Mouse (Mus musculus): ENCODE results near the gene Cdk1. TPM values are rescaled to one million over a fixed set of nuclear protein-coding genes. Genes with fewer than 3 reads are reported as not detected.

Cdk1 gene
- polyA plus RNA-seq, 1 experiment from 2014 or later, result 147 TPM

- H3K4me1 ChIP-seq (replicated peaks; ENCODE audit: control insufficient read depth, insufficient read depth), result peaks cover 3% of the 10 kb centered on the region; the same call in 1 of the 2 replicates
- no peak for DNase-seq (ENCODE audit: low spot score)
- peak overlapping the region; percentile 91 for H3K27ac ChIP-seq (replicated peaks)
- TF ChIP-seq CTCF (IDR thresholded peaks at IDR 0.05; ENCODE audit: low read depth) (no peak), EP300 (optimal IDR thresholded peaks at IDR 0.05) (no peak)
- H3K9me3 ChIP-seq (ENCODE audit: control insufficient read depth, low read length), result no peaks in the 10 kb centered on the region
- no peaks in the 10 kb centered on the region for H3K27me3 ChIP-seq (ENCODE audit: control insufficient read depth, insufficient read depth, low read length)
- peak overlapping the region; percentile 79 for H3K9ac ChIP-seq (ENCODE audit: low read length)
- no peaks in the 10 kb centered on the region; the same call in none of the 2 replicates for H3K36me3 ChIP-seq (ENCODE audit: control insufficient read depth, insufficient read depth, low read length)
- ATAC-seq (ENCODE audit: low FRiP score, low TSS enrichment), result no peak
- peak overlapping the region; percentile 86 for H3K4me2 ChIP-seq (replicated peaks; ENCODE audit: low read depth)
- H3K4me3 ChIP-seq (ENCODE audit: low read depth, low read length), result peak overlapping the region; percentile 70
- under 1% methylated on average over 11 of the region's 11 CpGs for WGBS
Observed at GRCm38 (mm10) chr10:69351842-69352211, 911 bp downstream of the Cdk1 start.

DNA sequence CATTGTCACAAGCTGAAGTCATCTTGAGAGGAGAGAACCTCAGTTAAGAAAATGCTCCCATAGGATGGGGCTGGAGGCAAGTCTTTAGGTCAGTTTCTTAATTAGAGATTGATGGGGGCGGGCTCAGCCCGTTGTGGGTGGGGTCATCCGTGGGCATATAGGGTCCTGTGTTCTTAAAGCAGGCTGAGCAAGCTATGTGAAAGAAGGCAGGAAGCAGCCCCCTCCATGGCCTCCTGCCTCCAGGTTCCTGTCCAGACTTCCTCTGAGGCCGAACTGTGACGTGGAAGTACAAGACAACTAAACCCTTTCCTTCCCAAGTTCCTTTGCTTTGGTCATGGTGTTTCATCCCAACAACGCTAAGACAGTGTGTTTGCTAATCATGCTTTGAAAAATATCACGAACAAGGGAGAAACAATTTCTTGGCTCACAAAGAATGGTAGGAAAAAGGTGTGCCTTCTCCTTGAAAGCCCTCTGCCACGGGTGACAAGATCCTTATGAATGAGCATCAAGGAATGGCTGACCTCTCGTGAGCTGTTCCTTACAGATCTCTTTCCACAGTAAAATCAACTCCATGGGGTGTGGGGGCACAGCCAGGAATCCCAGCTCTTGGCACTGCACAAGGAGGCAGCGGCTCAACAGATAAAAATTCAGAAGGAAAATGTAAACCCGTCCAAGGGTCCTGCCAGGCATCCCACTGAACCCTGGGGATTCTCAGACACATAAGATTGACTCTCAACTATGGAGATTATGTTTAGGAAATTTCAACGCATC is 1.5 kb downstream of the Cdk1 start:
- H3K27ac ChIP-seq (replicated peaks), result peak overlapping the region; percentile 91
- DNase-seq (ENCODE audit: low spot score) (peak; percentile 42), ATAC-seq (ENCODE audit: low FRiP score, low TSS enrichment) (no peak)
- H3K4me2 ChIP-seq (replicated peaks; ENCODE audit: low read depth), result peak overlapping the region; percentile 86
- peaks cover 3% of the 10 kb centered on the region; the same call in 1 of the 2 replicates for H3K4me1 ChIP-seq (replicated peaks; ENCODE audit: control insufficient read depth, insufficient read depth)
- peak overlapping the region; percentile 70 for H3K4me3 ChIP-seq (ENCODE audit: low read depth, low read length)
- H3K36me3 ChIP-seq (ENCODE audit: control insufficient read depth, insufficient read depth, low read length), result no peaks in the 10 kb centered on the region; the same call in none of the 2 replicates
- peak overlapping the region; percentile 79 for H3K9ac ChIP-seq (ENCODE audit: low read length)
- no peak for TF ChIP-seq CTCF (IDR thresholded peaks at IDR 0.05; ENCODE audit: low read depth)
- no peak for TF ChIP-seq EP300 (optimal IDR thresholded peaks at IDR 0.05)
- no peaks in the 10 kb centered on the region for H3K9me3 ChIP-seq (ENCODE audit: control insufficient read depth, low read length)
- H3K27me3 ChIP-seq (ENCODE audit: control insufficient read depth, insufficient read depth, low read length), result no peaks in the 10 kb centered on the region
- 5% methylated on average over 12 of the region's 12 CpGs for WGBS

GRCm38 (mm10) chr10:69348206-69348605 is 4.5 kb downstream of the Cdk1 start:
- no peak for ATAC-seq (ENCODE audit: low FRiP score, low TSS enrichment)
- Histone ChIP-seq H3K4me3 (ENCODE audit: low read depth, low read length) (no peak overlapping the region), H3K36me3 (ENCODE audit: control insufficient read depth, insufficient read depth, low read length) (peaks cover 12% of the 10 kb centered on the region), H3K27ac (replicated peaks) (no peak overlapping the region), H3K4me2 (replicated peaks; ENCODE audit: low read depth) (no peak overlapping the region), H3K9ac (ENCODE audit: low read length) (no peak overlapping the region), H3K9me3 (ENCODE audit: control insufficient read depth, low read length) (no peaks in the 10 kb centered on the region), H3K4me1 (replicated peaks; ENCODE audit: control insufficient read depth, insufficient read depth) (peaks cover 3% of the 10 kb centered on the region; the same call in 1 of the 2 replicates), H3K27me3 (ENCODE audit: control insufficient read depth, insufficient read depth, low read length) (no peaks in the 10 kb centered on the region)
- WGBS, result 54% methylated on average over 8 of the region's 8 CpGs
- no peak for DNase-seq (ENCODE audit: low spot score)
- TF ChIP-seq CTCF (IDR thresholded peaks at IDR 0.05; ENCODE audit: low read depth) (no peak), EP300 (optimal IDR thresholded peaks at IDR 0.05) (no peak)

DNA sequence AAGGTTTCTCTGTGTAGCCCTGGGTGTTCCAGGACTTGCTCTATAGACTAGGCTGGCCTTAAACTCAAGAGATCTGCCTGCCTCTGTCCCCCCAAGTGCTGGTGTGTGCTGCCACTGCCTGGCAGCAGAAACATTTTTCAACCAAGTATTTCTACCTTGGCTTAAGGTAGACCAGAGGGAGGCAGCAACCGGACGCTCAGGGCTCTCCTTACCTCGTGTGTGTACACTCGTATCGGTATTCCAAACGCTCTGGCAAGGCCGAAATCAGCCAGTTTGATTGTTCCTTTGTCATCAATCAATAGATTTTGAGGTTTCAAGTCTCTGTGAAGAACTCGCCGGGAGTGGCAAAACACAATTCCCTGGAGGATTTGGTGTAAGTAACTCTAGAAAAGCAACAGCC is 10.4 kb downstream of the Cdk1 start:
- no peak overlapping the region for H3K27ac ChIP-seq (replicated peaks)
- H3K4me2 ChIP-seq (replicated peaks; ENCODE audit: low read depth), result no peak overlapping the region
- TF ChIP-seq EP300 (optimal IDR thresholded peaks at IDR 0.05) (no peak), CTCF (IDR thresholded peaks at IDR 0.05; ENCODE audit: low read depth) (no peak)
- H3K27me3 ChIP-seq (ENCODE audit: control insufficient read depth, insufficient read depth, low read length), result no peaks in the 10 kb centered on the region
- no peak overlapping the region for H3K9ac ChIP-seq (ENCODE audit: low read length)
- H3K4me1 ChIP-seq (replicated peaks; ENCODE audit: control insufficient read depth, insufficient read depth), result no peaks in the 10 kb centered on the region
- peaks cover 30% of the 10 kb centered on the region for H3K36me3 ChIP-seq (ENCODE audit: control insufficient read depth, insufficient read depth, low read length)
- no peak overlapping the region for H3K4me3 ChIP-seq (ENCODE audit: low read depth, low read length)
- WGBS, result 84% methylated on average over 9 of the region's 9 CpGs
- no peaks in the 10 kb centered on the region for H3K9me3 ChIP-seq (ENCODE audit: control insufficient read depth, low read length)
- ATAC-seq (ENCODE audit: low FRiP score, low TSS enrichment) (no peak), DNase-seq (ENCODE audit: low spot score) (no peak)

DNA sequence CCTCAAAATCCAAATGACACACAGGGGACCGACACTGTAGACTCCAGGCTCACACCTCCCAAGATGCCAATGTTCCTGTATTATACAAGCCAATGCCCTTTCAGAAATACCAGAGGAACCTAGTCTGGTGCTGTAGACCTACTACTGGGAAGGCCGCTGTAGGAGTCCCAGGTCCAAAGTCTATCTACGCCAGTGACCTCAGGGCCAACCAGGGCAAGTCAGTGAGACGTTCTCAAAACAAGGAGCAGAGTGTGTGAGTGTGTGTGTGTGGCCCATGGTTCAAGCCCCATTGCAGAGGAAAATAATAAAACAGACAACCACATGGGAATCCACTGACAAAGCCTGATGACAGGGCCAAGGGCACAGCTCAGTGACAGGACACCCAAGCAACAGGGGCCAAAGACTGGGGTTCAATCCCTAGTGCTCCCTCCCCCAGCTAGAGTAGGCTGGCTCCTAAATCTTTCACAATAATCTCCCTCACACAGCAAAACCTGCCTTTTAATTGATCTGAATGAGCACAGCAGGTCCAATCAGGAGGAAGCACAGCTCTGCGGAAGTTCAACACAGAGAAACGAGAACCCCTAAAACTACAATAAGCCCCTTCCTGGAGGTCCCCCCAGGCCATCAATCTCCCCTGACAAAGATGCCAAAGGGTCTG is 11.0 kb downstream of the Cdk1 start:
- peaks cover 32% of the 10 kb centered on the region; the same call in 1 of the 2 replicates for H3K36me3 ChIP-seq (ENCODE audit: control insufficient read depth, insufficient read depth, low read length)
- H3K9ac ChIP-seq (ENCODE audit: low read length), result no peak overlapping the region
- WGBS, result 78% methylated on average over 6 of the region's 6 CpGs
- ATAC-seq (ENCODE audit: low FRiP score, low TSS enrichment) (no peak), DNase-seq (ENCODE audit: low spot score) (no peak)
- no peak overlapping the region for H3K27ac ChIP-seq (replicated peaks)
- no peak overlapping the region for H3K4me2 ChIP-seq (replicated peaks; ENCODE audit: low read depth)
- no peaks in the 10 kb centered on the region for H3K27me3 ChIP-seq (ENCODE audit: control insufficient read depth, insufficient read depth, low read length)
- no peaks in the 10 kb centered on the region for H3K4me1 ChIP-seq (replicated peaks; ENCODE audit: control insufficient read depth, insufficient read depth)
- H3K4me3 ChIP-seq (ENCODE audit: low read depth, low read length), result no peak overlapping the region
- TF ChIP-seq EP300 (optimal IDR thresholded peaks at IDR 0.05), result no peak
- TF ChIP-seq CTCF (IDR thresholded peaks at IDR 0.05; ENCODE audit: low read depth), result no peak
- H3K9me3 ChIP-seq (ENCODE audit: control insufficient read depth, low read length), result no peaks in the 10 kb centered on the region

- peaks cover 28% of the 10 kb centered on the region; the same call in 1 of the 2 replicates for H3K36me3 ChIP-seq (ENCODE audit: control insufficient read depth, insufficient read depth, low read length)
- no peak overlapping the region for H3K4me2 ChIP-seq (replicated peaks; ENCODE audit: low read depth)
- TF ChIP-seq EP300 (optimal IDR thresholded peaks at IDR 0.05) (no peak), CTCF (IDR thresholded peaks at IDR 0.05; ENCODE audit: low read depth) (no peak)
- no peak overlapping the region for H3K4me3 ChIP-seq (ENCODE audit: low read depth, low read length)
- H3K4me1 ChIP-seq (replicated peaks; ENCODE audit: control insufficient read depth, insufficient read depth), result no peaks in the 10 kb centered on the region
- no peak overlapping the region for H3K27ac ChIP-seq (replicated peaks)
- no peaks in the 10 kb centered on the region for H3K27me3 ChIP-seq (ENCODE audit: control insufficient read depth, insufficient read depth, low read length)
- ATAC-seq (ENCODE audit: low FRiP score, low TSS enrichment), result peak; percentile 71
- H3K9ac ChIP-seq (ENCODE audit: low read length), result no peak overlapping the region
- no peak for DNase-seq (ENCODE audit: low spot score)
- 86% methylated on average over 6 of the region's 6 CpGs for WGBS
- H3K9me3 ChIP-seq (ENCODE audit: control insufficient read depth, low read length), result no peaks in the 10 kb centered on the region
Observed at GRCm38 (mm10) chr10:69340001-69340400, 12.7 kb downstream of the Cdk1 start.

All from stomach, postnatal 0 days (tissue).